Mouse (Mus musculus) cerebellum, adult 2 months (tissue): ENCODE measurements around the gene Pik3ap1.

ENCODE experiments used
- CTCF ChIP-seq: fragments of 200-500 bp; IDR thresholded peaks from 2 replicates; pipeline ENCODE4 v1.5.1; 2011; ENCODE audit warnings: low read depth, mild to moderate bottlenecking, control low read depth, low read length, moderate library complexity, borderline replicate concordance; ENCODE audit not compliant: insufficient read depth
- POLR2A ChIP-seq: fragments of 200-500 bp; IDR thresholded peaks from 2 replicates; pipeline ENCODE4 v1.6.1; 2011; ENCODE audit warnings: low read length, control low read depth, borderline replicate concordance; ENCODE audit not compliant: insufficient read depth

DNA sequence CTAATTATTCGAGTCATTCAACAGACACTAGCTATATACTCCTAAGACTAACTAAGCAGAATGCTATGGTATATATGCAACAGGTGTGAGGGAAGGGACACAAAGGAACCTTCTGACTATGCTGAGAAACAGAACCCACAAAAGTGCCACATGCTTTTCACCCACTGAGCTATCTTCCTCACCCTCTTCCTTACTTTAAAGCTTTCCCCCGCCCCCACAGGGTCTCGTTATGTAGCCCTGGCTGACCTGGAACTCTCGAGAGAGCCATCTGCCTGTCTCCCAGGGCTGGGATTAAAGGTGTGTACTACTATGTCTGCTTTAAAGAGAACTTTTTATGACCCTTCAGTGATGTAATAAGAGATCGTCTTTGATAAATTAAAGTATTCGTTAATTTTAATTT lies 125.6 kb downstream of the Pik3ap1 start:
- no peak for TF ChIP-seq CTCF
- no peak for TF ChIP-seq POLR2A
